Mouse (Mus musculus) neural tube, embryonic 11.5 days (tissue): ENCODE results near the gene 6430550D23Rik. TPM values are rescaled to one million over a fixed set of nuclear protein-coding genes. Genes with fewer than 3 reads are reported as not detected.

Experiments used
- ATAC-seq: fragments of 200-750 bp; cut with Nextera tagmentation; 2 replicates; pipeline ENCODE4 v1.8.0; 2017; ENCODE audit warnings: moderate number of reproducible peaks, mild to moderate bottlenecking, moderate TSS enrichment, moderate library complexity; ENCODE audit not compliant: insufficient read depth, low FRiP score, low TSS enrichment
- DNase-seq: peaks from one replicate; pipeline ENCODE4 v3.0.0-alpha.2; 2015; ENCODE audit warnings: low spot score
- H3K27ac ChIP-seq: fragments of 300-500 bp; sonication (generic); 2 replicates; pipeline ENCODE4 v1.5.1; 2014; ENCODE audit warnings: low read depth, mild to moderate bottlenecking, low read length
- H3K27me3 ChIP-seq: fragments of 300-500 bp; sonication (generic); 2 replicates; pipeline ENCODE4 v1.6.1; 2014; ENCODE audit warnings: mild to moderate bottlenecking, low read length, mixed read lengths; ENCODE audit not compliant: control insufficient read depth, insufficient read depth
- H3K36me3 ChIP-seq: fragments of 300-500 bp; sonication (generic); 2 replicates; pipeline ENCODE4 v1.6.1; 2014; ENCODE audit warnings: mild to moderate bottlenecking, low read length, moderate library complexity, mixed read lengths; ENCODE audit not compliant: control insufficient read depth, insufficient read depth
- H3K4me1 ChIP-seq: fragments of 300-500 bp; sonication (generic); 2 replicates; pipeline ENCODE4 v1.6.1; 2014; ENCODE audit warnings: low read length, mixed read lengths; ENCODE audit not compliant: control insufficient read depth, insufficient read depth
- H3K4me2 ChIP-seq: fragments of 300-500 bp; sonication (generic); 2 replicates; pipeline ENCODE4 v1.6.1; 2014; ENCODE audit warnings: low read depth, mild to moderate bottlenecking, moderate library complexity
- H3K4me3 ChIP-seq: fragments of 300-500 bp; sonication (generic); 2 replicates; pipeline ENCODE4 v1.5.1; 2014; ENCODE audit warnings: low read depth, low read length
- H3K9ac ChIP-seq: fragments of 300-500 bp; sonication (generic); 2 replicates; pipeline ENCODE4 v1.6.1; 2014; ENCODE audit warnings: mild to moderate bottlenecking, low read length
- H3K9me3 ChIP-seq: fragments of 300-500 bp; sonication (generic); 2 replicates; pipeline ENCODE4 v1.6.1; 2016; ENCODE audit warnings: low read length; ENCODE audit not compliant: control insufficient read depth
- WGBS: fragments of 180-500 bp; shearing (Covaris S2); extraction: QIAGEN DNeasy Blood & Tissue Kit; methylation state at CpG from one replicate; pipeline ENCODE4 v1.1.7; 2014; 5-methylcytosine and 5-hydroxymethylcytosine counted together
- polyA plus RNA-seq: library from polyadenylated mRNA; unstranded; fragments of >200 nt; fragmentation: Nextera tagmentation; extraction: Ambion mirVana; gene quantifications from 2 replicates; pipeline ENCODE4 v1.2.1, GENCODE M21; 2014

The 6430550D23Rik gene
- polyA plus RNA-seq, 1 experiment from 2014 or later: 0.86 TPM

GRCm38 (mm10) chr2:155946069-155946468 is 61.7 kb downstream of the 6430550D23Rik start:
- Histone ChIP-seq H3K27me3 (no peaks in the 10 kb centered on the region), H3K4me3 (no peak overlapping the region), H3K4me1 (peaks cover 4% of the 10 kb centered on the region; the same call in 1 of the 2 replicates), H3K4me2 (no peak overlapping the region), H3K9me3 (no peaks in the 10 kb centered on the region), H3K9ac (no peak overlapping the region), H3K27ac (no peak overlapping the region), H3K36me3 (no peaks in the 10 kb centered on the region)
- 4% methylated on average over 7 of the region's 7 CpGs for WGBS
- no peak for ATAC-seq
- peak; percentile 80 for DNase-seq

- H3K9me3 ChIP-seq: no peaks in the 10 kb centered on the region
- H3K4me1 ChIP-seq: peaks cover 4% of the 10 kb centered on the region; the same call in 1 of the 2 replicates
- no peak overlapping the region for H3K4me3 ChIP-seq
- no peaks in the 10 kb centered on the region for H3K27me3 ChIP-seq
- DNase-seq (no peak), ATAC-seq (no peak)
- no peak overlapping the region for H3K9ac ChIP-seq
- no peaks in the 10 kb centered on the region for H3K36me3 ChIP-seq
- H3K27ac ChIP-seq: no peak overlapping the region
- no peak overlapping the region for H3K4me2 ChIP-seq
- WGBS: 74% methylated on average over 5 of the region's 5 CpGs
Observed at GRCm38 (mm10) chr2:155945580-155945979, 62.2 kb downstream of the 6430550D23Rik start.

- no peak within 1 kb of the TSS for H3K9ac ChIP-seq
- H3K4me1 ChIP-seq: peaks cover 4% of the 10 kb centered on the region; the same call in 1 of the 2 replicates
- DNase-seq: no peak
Observed at GRCm38 (mm10) chr2:155945124-155945523, 62.7 kb downstream of the 6430550D23Rik start, which contains the start of gene Gdf5. Gene Gdf5, minus strand, starts transcription at chr2:155945367.

GRCm38 (mm10) chr2:155944685-155945084 is 63.1 kb downstream of the 6430550D23Rik start:
- WGBS: 69% methylated on average over 4 of the region's 4 CpGs
- no peak overlapping the region for H3K4me2 ChIP-seq
- no peak for DNase-seq

More at GRCm38 (mm10) chr2:155945124-155945523, 62.7 kb downstream of the 6430550D23Rik start, which contains the start of gene Gdf5:
- Histone ChIP-seq H3K4me2 (no peak within 1 kb of the TSS), H3K27me3 (no peaks in the 10 kb centered on the region), H3K27ac (no peak within 1 kb of the TSS), H3K36me3 (no peaks in the 10 kb centered on the region), H3K4me3 (no peak within 1 kb of the TSS), H3K9me3 (no peaks in the 10 kb centered on the region)
- ATAC-seq: no peak
- WGBS: 66% methylated on average over 13 of the region's 13 CpGs

GRCm38 (mm10) chr2:155943463-155943862 is 64.3 kb downstream of the 6430550D23Rik start:
- Histone ChIP-seq H3K36me3 (no peaks in the 10 kb centered on the region), H3K27me3 (no peaks in the 10 kb centered on the region), H3K4me2 (peak overlapping the region; percentile 30; the same call in 1 of the 2 replicates), H3K4me1 (peaks cover 4% of the 10 kb centered on the region; the same call in 1 of the 2 replicates), H3K4me3 (0 out of 2 replicates have a peak overlapping the region, but pooled peaks have one; percentile 10), H3K27ac (no peak overlapping the region), H3K9me3 (no peaks in the 10 kb centered on the region), H3K9ac (no peak overlapping the region)
- no peak for ATAC-seq
- peak; percentile 38 for DNase-seq
- 2% methylated on average over 8 of the region's 8 CpGs for WGBS

More at GRCm38 (mm10) chr2:155944685-155945084, 63.1 kb downstream of the 6430550D23Rik start:
- no peaks in the 10 kb centered on the region for H3K27me3 ChIP-seq
- H3K36me3 ChIP-seq: no peaks in the 10 kb centered on the region
- ATAC-seq: no peak
- no peaks in the 10 kb centered on the region for H3K9me3 ChIP-seq
- H3K9ac ChIP-seq: no peak overlapping the region
- no peak overlapping the region for H3K27ac ChIP-seq
- H3K4me1 ChIP-seq: peaks cover 4% of the 10 kb centered on the region; the same call in 1 of the 2 replicates
- H3K4me3 ChIP-seq: no peak overlapping the region

- Histone ChIP-seq H3K9ac (no peak overlapping the region), H3K36me3 (no peaks in the 10 kb centered on the region), H3K4me2 (no peak overlapping the region), H3K27me3 (no peaks in the 10 kb centered on the region), H3K27ac (no peak overlapping the region), H3K4me3 (no peak overlapping the region), H3K4me1 (peaks cover 4% of the 10 kb centered on the region; the same call in 1 of the 2 replicates), H3K9me3 (no peaks in the 10 kb centered on the region)
- 90% methylated on average over 40 of the region's 40 CpGs for WGBS
- no peak for DNase-seq
- no peak for ATAC-seq
Observed at GRCm38 (mm10) chr2:155941697-155942442, 65.9 kb downstream of the 6430550D23Rik start.

- Histone ChIP-seq H3K9me3 (no peaks in the 10 kb centered on the region), H3K4me1 (peaks cover 4% of the 10 kb centered on the region; the same call in 1 of the 2 replicates), H3K27ac (no peak within 1 kb of the TSS), H3K36me3 (no peaks in the 10 kb centered on the region), H3K27me3 (no peaks in the 10 kb centered on the region), H3K4me3 (no peak within 1 kb of the TSS), H3K9ac (no peak within 1 kb of the TSS), H3K4me2 (no peak within 1 kb of the TSS)
- DNase-seq: no peak
- ATAC-seq: no peak
- WGBS: 84% methylated on average over 3 of the region's 3 CpGs
Observed at GRCm38 (mm10) chr2:155940681-155941080, 67.1 kb downstream of the 6430550D23Rik start, which contains the start of gene Gm15557. Gene Gm15557, plus strand, starts transcription at chr2:155940728.

GRCm38 (mm10) chr2:155939897-155940529 is 67.8 kb downstream of the 6430550D23Rik start:
- H3K27ac ChIP-seq: no peak overlapping the region
- H3K9me3 ChIP-seq: no peaks in the 10 kb centered on the region
- peaks cover 4% of the 10 kb centered on the region; the same call in 1 of the 2 replicates for H3K4me1 ChIP-seq
- no peaks in the 10 kb centered on the region for H3K36me3 ChIP-seq
- H3K9ac ChIP-seq: no peak overlapping the region
- DNase-seq (no peak), ATAC-seq (no peak)
- no peak overlapping the region for H3K4me2 ChIP-seq
- H3K4me3 ChIP-seq: no peak overlapping the region
- H3K27me3 ChIP-seq: no peaks in the 10 kb centered on the region
- 75% methylated on average over 7 of the region's 7 CpGs for WGBS
